Mouse (Mus musculus): Measurements from ENCODE around the gene Fbln2.

The Fbln2 gene

DNA sequence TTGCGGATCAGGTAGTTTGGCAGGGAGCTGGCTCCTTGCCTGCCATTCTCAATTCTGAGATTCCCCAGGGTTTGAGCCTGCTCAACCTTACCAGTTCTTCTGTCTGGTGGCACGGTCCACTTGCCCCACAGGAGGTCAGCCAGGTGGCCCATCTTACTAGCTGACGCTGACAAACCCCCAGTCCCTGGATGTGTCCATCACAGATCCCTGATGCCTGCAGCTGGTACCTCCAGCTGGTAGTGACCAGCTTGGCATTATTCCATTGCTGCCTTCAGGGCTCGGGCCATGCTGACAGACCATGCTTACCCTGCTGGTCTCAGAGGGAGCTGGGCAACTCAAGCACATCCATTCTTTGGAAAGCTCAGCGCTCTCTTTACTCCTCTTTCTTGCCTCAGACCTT lies 18.7 kb downstream of the Fbln2 start:
- DNase-seq (ENCODE audit: low spot score), result no peak

DNA sequence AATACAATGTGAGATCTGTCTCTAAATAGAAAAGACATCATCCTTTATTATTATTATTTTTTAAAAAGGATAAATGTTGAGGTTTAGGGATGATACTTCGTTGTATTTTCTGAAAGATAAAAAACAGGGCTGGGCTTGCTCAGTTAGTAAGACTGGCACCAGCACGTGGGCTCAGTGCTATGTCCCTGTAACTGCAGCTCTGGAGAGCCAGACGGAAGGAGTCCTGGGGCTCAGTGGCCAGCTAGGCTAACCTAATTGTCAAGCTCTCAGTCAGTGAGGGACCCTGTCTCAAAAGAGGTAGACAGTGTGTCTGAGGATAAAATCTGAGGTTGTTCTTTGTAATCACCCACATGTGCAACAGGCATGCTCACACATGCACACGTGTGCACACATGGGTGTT lies 19.3 kb downstream of the Fbln2 start:
- no peak for DNase-seq (ENCODE audit: low spot score)

DNA sequence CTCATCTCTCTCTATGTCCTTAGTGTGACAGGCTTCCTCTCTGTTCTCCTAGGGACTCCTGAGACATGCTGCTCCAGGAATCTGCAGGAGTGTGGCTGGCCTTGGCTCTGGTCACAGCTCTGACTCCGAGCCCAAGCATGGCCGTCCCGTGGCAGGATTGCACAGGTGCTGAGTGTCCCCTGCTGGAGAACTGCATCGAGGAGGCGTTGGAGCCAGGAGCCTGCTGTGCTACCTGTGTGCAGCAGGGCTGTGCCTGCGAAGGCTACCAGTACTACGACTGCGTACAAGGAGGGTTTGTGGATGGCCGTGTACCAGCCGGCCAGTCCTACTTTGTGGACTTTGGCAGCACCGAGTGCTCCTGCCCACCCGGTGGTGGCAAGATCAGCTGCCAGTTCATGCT lies 20.8 kb downstream of the Fbln2 start:
- DNase-seq (ENCODE audit: low spot score), result no peak

DNA sequence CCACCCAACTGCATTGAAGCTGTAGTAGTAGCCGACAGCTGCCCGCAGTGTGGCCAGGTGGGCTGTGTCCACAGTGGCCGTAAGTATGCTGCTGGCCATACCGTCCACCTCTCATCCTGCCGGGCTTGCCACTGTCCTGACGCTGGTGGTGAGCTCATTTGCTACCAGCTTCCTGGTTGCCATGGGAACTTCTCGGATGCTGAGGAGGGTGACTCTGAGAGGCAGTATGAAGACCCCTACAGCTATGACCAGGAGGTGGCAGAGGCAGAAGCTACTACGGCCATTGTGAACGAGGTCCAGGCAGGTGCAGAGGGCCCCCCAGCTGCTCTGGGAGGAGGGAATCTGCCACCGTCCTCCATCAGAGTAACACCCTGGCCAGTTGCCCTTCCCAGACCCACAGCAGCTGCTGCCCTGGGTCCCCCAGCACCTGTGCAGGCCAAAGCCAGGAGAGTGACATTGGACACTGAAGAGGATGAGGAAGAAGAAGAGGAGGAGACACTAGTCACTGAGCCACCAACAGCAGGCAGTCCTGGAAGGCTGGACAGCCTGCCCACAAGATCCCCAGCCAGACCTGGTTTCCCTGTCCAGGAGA lies 21.3 kb downstream of the Fbln2 start:
- no peak for DNase-seq (ENCODE audit: low spot score)

DNA sequence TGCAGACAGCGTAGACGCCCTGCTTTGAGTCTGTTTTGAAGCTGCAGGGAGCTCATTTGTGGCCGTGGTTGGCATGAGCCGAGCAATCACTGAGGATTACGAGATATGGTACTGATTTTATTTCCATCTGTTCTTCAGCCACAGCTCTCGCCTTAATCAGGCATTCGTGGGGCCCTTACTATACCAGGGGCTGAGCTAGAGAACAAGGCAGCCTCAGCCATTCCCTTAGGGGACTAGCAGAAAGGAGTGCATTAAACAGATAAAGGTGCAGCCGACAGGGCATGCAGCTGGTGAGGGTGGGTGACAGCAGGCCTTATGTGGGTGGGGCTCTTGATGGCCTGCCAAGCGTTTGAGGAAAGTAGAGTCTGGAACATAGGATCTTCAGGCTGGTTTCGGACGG lies 23.8 kb downstream of the Fbln2 start:
- DNase-seq (ENCODE audit: low spot score), result no peak

DNA sequence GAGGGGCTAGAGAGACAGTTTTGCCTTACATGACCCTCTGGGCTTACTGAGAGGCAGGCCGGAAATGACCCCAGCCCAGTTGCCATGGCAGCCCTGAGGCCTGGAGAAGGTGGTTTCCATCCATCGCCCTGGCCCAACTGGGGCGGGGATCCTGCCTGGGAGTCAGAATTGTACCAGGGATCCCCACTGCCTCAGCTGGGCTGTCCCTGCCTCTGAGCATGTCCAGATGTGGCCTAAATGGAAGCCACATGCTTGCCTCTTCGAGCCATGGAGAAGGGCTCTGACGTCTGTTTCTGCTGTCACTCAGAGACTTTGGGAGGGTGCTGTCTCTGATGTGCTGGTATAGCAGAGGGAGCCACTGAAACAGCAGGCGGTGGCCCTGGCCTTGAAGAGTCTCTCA lies 24.2 kb downstream of the Fbln2 start:
- no peak for DNase-seq (ENCODE audit: low spot score)

DNA sequence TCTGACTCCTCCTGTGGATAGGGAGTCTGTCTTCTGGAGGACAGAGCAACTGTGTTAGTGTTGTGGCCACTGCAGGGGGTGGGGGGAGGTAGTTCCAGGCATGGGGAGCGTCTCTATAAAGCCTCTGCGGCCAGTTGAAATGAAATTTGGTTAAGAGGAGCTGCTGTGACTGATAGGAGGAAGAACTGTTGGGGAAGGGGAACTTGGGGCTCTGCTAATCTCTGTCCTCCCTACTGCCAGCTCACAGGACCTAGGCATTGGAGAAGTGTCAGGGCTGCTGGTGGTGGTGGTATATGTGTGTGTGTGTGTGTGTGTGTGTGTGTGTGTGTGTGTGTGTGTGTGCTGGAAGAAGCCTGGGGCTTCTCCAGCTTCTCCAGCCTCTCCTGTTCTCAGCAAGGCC lies 25.0 kb downstream of the Fbln2 start:
- DNase-seq (ENCODE audit: low spot score), result no peak

DNA sequence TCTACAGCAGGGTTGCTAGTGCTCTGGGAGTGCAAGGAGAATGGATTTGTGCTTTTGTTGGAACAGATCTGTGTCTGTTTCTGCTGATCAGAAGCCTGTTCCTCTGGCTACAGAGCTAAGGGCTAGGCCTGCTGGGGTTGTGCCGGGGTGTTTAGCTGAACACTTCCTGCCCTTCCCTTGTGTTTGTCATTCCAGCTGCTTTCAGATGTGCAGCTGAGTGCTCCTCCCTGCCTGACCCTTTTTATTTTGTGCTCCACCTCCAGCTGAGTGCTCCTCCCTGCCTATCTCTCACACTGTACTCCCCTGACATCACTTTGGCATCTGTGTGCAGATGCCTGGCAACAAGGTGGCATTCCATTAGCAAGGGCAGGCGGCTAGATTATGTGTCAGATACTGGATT lies 28.3 kb downstream of the Fbln2 start:
- no peak for DNase-seq (ENCODE audit: low spot score)

DNA sequence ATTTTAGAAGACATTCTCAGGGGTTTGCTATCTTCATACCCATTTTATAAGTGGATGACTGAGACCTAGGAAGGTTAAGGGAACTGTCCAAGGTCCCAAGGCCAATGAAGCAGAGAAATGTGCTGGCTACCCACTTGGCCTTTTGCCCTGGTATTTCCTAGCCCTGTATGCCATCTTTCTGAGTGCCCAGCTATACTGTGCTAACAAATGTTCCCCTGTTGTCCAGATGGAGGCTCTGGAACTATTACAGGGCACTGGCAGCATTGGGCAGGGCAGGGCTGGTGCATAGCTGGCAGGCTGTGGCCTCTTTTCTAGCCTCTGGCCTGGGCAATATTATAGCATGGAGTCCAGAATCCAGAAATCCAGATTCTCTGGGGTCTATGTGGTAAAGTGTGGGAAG lies 28.7 kb downstream of the Fbln2 start:
- no peak for DNase-seq (ENCODE audit: low spot score)

DNA sequence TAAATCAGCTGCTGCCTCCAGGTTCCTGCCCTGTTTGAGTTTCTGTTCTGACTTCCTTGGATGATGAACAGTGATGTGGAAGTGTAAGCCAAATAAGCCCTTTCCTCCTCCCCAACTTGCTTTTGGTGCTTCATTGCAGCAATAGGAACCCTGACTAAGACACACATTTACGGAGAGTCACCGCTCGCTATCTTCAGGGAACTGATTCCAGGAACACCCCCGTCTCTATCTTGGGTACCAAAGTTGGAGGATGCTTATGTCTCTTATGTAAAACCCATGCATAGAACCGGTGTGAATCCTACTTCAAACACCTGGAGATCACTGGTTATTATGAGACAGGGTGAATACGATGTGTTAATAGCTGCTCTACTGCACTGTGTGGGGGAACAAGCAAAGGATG lies 31.1 kb downstream of the Fbln2 start:
- no peak for DNase-seq (ENCODE audit: low spot score)

DNA sequence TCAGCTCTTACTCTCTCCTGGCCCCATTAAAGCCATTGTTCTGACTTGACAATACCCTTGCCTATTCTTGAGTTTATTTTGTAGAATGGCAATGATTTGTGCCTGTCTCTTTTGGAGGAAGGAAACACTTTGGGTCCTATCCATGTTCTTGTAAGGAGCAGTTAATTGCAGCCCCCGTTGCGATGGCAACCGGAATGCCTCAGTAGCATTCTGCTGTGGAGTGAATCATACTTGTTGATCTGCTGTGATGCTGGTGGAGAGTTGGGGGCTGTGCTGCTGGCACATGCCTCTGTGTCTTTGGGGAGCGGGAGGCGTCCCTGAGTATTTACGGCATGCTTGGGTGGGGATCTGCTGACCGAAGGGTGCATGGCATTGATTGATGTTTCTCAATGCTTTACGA lies 32.1 kb downstream of the Fbln2 start:
- DNase-seq (ENCODE audit: low spot score), result no peak

DNA sequence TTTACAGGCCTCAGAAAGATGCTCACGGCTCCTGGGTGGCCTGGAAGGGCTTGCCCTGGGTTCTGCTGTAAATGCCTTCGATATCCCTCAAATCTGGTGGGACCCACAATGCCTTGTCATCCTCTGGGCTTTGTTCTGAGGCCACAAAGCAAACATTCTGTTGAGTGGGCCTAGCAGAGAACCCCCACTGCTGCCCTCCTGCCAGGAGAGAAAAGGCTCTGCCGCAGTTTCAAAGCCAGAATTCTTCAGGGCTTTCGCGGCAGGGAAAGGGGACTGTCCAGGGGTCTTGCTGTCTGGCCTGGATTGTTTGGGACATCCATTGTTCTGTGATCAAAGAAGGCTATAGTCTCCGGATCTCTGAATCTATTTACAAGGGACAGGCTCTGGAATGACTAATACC lies 33.1 kb downstream of the Fbln2 start:
- DNase-seq (ENCODE audit: low spot score), result no peak

DNA sequence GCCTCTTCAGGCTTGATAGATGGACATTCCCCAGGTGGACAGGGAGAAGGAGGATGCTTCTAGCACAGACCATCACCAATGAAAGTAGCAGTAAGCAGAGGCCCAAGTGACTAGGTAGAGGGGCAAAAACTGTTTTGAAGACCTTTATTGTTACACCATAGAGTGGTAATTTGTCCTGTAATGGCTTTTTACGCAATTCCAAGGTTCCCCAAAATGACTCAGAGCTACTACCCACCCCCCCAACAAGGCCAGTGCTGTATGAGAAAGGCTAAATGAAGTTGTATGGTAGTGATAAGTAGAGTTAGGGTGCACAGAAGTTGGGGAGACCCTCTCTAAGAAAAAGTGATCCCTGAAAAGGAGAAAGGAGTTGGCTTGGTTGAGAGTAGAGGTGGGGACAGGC lies 35.1 kb downstream of the Fbln2 start:
- DNase-seq (ENCODE audit: low spot score), result no peak

DNA sequence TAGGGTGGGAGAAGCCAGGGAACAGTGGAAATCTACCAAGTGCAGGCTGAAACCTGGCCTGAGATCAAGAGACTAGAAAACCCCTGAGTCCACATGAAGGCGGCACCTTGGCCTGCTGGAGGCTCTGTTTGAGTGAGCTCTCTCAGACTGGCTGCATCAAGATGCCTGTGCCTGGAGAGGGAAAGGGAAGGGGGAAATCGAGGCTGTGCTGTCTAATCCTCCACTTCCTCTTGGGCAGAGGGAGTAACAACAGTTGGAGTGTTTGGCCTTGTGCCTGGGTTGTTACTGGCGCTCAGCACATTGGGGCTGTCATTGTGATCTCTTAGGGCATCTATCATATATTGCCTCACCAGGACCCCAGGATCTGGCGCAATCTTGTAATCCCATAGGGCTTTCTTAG lies 36.4 kb downstream of the Fbln2 start:
- no peak for DNase-seq (ENCODE audit: low spot score)

DNA sequence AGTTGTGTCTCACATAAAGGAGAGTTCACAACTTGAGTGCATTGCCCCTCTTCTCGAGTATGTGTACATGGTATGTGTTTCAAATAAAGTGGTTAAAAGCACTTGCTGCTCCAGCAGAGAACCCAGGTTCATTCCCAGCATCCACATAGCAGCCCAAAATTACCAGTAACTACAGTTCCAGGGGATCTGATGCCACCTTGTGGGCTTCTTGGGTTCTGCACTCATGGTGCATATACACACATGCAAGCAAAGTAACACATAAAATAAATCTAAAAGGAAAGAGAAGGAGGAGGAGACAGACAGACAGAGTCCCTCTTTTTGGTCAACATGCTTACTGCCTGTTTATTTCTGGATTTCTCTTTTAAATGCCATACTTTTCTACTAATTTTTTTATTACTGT lies 37.5 kb downstream of the Fbln2 start:
- DNase-seq (ENCODE audit: low spot score), result no peak

DNA sequence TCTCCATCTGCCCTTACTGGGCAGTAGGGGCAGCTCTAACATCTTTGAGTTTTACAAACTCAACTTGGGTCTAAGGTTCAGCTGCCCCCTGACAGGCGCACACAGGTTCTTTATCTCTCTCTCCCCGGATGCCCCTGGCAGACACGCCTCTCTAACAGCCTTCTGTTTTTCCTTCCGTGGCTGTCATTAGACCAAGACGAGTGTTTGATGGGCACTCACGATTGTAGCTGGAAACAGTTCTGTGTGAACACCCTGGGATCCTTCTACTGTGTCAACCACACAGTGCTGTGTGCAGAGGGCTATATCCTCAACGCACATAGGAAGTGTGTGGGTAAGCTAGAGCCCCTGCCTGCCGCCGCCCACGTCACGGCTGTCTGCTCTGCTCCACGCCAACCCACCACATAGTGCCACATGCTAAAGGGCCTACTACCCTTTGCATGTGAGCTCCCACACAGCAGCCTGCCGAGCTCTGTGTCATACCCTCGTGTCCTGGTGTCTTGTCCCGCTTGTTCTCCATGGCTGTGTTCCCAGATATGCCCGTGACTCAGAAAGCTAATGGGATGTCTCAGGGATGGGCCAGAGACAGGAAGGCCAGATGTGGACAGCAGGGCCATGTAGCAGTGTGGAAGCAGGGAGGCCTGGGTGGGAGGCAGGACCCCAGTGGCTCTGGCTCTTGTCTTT lies 47.3 kb downstream of the Fbln2 start:
- DNase-seq (ENCODE audit: low spot score), result no peak

DNA sequence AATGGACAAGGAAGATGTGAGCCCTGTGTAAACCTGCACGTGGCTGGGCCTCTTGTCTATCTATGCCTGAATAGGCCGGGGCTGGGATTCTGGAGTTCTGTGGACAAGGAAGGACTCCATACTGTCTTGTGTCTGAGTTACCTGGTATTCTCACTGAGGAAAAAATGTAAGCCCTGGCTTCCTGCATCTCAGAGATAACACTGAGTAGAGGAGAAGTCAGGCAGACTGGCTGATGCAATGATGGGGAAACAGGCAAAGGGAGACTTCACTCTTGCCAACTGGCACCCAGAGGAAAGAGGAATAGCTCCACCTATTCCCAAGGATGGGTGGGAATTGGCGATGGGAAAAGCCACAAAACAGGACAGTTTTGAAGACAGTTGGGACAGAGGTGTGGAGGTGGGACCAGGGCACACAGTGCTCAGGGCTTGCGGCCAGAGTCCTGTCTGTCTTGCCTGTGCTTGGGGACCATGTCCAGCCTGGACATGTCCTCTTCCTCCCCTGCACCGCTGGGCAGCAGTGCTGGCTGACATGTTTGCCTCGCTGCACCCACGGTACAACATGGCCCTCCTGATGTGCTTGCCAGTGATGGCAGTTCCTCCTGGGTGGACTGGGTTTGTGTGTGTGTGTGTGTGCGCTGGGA lies 48.2 kb downstream of the Fbln2 start:
- DNase-seq (ENCODE audit: low spot score), result no peak

DNA sequence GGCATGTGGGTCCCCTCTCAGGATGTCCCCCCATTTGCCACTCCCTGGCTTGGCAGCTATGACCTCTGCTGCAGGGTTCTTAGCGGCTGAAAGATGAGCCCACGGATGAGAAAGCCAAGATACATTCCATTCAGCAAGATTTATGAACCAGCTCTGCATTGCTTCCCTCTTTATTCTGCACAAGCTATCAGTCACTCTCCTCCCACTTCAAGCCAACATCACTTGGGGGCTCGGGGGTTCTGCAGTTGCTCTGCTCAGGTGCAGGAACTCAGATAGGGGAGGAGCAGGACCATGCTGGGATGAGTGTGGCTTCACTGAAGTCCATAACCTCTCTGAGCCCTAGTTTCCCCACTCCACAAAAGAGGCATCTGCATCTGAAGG lies 48.7 kb downstream of the Fbln2 start:
- DNase-seq (ENCODE audit: low spot score), result no peak

DNA sequence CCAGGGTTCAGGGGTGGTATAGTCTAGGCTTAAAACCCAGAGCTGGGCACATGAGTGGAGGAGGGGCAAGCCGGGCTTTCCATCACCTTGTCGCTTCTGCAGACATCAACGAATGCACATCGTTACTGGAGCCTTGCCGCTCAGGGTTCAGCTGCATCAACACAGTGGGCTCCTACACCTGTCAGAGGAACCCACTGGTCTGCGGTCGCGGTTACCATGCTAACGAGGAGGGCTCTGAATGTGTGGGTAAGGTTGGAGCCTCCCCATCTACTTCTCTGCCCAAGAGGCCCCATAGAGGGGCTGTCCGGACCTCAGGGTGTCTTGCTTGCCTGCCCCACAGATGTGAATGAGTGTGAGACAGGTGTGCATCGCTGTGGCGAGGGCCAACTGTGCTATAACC lies 53.4 kb downstream of the Fbln2 start:
- no peak for DNase-seq (ENCODE audit: low spot score)

DNA sequence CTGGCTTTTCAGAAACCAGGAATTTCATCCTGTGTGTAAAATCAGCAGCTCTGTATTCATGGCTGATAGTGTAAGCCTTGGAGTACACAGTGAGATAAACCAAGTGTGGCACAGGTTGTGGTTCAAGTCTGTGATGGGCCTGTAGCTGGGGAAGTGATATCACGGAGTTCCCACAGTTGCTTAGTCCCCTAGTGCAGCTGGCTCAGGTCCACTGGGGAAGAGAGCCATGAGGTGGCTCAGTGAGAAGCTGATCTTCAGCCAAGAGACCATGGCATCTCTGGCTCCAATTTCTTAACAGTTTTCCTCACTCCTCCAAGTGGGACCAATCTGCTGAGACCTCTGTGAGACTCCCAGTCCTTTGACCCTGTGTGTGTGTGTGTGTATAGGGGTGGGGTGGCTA lies 54.4 kb downstream of the Fbln2 start:
- DNase-seq (ENCODE audit: low spot score), result no peak

DNA sequence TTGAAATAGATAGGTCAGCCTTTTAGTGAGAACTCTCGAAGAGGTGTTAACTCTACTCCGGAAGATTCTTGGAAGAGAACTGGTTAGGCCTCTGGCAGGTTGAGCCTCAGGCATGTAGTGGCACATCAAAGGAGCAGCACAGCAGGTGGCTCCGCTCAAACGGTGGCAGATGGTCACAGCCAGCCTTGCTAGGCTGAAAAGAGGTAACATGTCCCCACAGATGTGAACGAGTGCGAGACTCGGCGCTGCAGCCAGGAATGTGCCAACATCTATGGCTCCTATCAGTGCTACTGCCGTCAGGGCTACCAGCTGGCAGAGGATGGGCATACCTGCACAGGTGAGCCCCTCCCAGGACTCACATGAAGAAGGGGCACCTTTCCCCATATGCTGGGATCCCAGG lies 56.1 kb downstream of the Fbln2 start:
- DNase-seq (ENCODE audit: low spot score), result no peak

DNA sequence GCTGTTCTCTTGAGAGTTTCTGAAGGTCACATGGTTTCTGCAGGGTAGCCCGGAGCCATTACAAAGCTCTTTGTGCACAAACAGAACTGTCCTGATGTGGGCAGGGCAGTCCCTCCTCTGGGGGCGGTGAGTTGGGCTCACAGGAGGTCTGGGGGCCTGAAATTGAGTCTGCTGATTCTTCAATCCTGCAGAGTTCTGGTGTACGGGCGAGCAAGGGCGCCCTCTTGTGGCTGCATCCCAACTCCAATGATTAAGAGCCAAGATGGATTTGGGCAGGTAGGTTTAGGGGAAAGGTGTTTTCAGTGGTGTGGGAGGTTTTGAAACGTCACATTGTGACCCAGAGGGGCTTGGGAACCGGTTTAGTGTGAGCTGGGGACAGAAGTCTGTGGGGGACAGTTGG lies 65.3 kb downstream of the Fbln2 start:
- no peak for DNase-seq (ENCODE audit: low spot score)

DNA sequence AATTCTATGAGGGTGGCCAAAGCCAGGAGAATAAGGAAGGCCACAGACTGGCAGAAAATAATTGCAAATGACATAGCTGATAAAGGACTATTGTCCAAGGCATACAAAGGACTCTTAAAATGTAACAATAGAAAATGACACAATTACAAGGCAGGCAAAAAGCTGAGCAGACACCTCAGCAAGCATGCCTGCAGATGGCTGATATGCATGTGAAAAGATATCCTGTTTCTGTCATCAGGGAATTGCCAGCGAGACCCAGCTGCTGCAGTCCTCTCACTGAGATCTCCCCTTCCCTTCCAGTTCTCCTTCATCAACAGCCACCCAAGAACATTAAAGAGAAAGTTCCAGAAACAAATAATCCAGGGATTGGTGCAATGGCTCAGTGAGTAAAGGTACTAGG lies 66.0 kb downstream of the Fbln2 start:
- no peak for DNase-seq (ENCODE audit: low spot score)

DNA sequence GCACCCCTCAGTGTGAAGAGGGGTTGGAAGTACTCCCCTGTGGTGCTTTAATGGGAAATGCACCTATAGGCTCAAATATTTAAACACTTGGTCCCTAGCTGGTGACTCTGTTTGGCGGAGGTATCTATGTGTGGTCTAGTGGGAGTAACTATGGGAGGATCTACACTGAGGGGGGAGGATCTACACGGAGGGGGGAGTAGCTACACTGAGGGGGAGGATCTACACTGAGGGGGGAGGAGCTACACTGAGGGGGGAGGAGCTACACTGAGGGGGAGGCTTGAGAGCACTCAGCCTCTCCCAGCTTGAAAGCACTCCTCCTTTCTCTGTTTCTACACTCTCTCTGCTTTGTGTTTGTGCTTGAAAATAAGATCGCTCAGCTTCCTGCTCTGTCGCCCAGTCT lies 67.2 kb downstream of the Fbln2 start:
- DNase-seq (ENCODE audit: low spot score), result no peak
